Mouse (Mus musculus) skeletal muscle tissue, postnatal 0 days (tissue): Measurements from ENCODE around the gene C2cd4d. TPM values are rescaled to one million over a fixed set of nuclear protein-coding genes. Genes with fewer than 3 reads are reported as not detected.

ENCODE experiments used
- polyA plus RNA-seq: library from polyadenylated mRNA; unstranded; fragments of >200 nt; fragmentation: Nextera tagmentation; extraction: Ambion mirVana; gene quantifications from 2 replicates; pipeline ENCODE4 v1.2.1, GENCODE M21; 2015

Gene C2cd4d
- 1.7 and 1.8 TPM in 2 replicates for polyA plus RNA-seq

GRCm38 (mm10) chr3:94362138-94362537, at the start of gene C2cd4d:
C2cd4d (plus strand) TSS chr3:94362438.

GRCm38 (mm10) chr3:94341959-94342422, 20.2 kb upstream of the C2cd4d start, which contains the start of gene Them5:
Them5 (plus strand) TSS chr3:94342099.

GRCm38 (mm10) chr3:94372641-94373040, 10.4 kb downstream of the C2cd4d start, which contains the start of gene Rorc:
Rorc (plus strand) TSS chr3:94372794.

GRCm38 (mm10) chr3:94398217-94398616, 36.0 kb downstream of the C2cd4d start, which contains the start of gene Lingo4:
Lingo4 (plus strand) TSS chr3:94398517.

GRCm38 (mm10) chr3:94413031-94413679, 50.9 kb downstream of the C2cd4d start, which contains the start of gene Tdrkh:
Tdrkh (plus strand) TSS chr3:94413273.

Other genes with a start within 250 kb of the C2cd4d start
- gene Gm10696, start 184.2 kb upstream of the C2cd4d start, polyA plus RNA-seq, result not detected in 2 replicates
- gene Gm5286, start 165.7 kb upstream of the C2cd4d start, polyA plus RNA-seq, result not detected in 2 replicates
- gene Gm4778, start 98.4 kb upstream of the C2cd4d start, polyA plus RNA-seq, result not detected in 2 replicates
- gene Them4, start 52.3 kb upstream of the C2cd4d start, polyA plus RNA-seq, result 10.7 and 11.1 TPM in 2 replicates
- 10.5 TPM in 1 of 2 replicates, not detected in the other for gene Them5, start 20.3 kb upstream of the C2cd4d start, polyA plus RNA-seq
- 14.1 and 19.7 TPM in 2 replicates for gene Rorc, start 10.4 kb downstream of the C2cd4d start, polyA plus RNA-seq
- 0.35 and 0.40 TPM in 2 replicates for gene Lingo4, start 36.1 kb downstream of the C2cd4d start, polyA plus RNA-seq
- 13.7 and 15.0 TPM in 2 replicates for gene Tdrkh, start 50.8 kb downstream of the C2cd4d start, polyA plus RNA-seq
- 69.6 and 79.0 TPM in 2 replicates for gene Mrpl9, start 80.9 kb downstream of the C2cd4d start, polyA plus RNA-seq
- 0.35 and 0.37 TPM in 2 replicates for gene Oaz3, start 81.5 kb downstream of the C2cd4d start, polyA plus RNA-seq
- gene Celf3, start 115.9 kb downstream of the C2cd4d start, polyA plus RNA-seq, result 0.52 and 0.81 TPM in 2 replicates
- 10.3 and 11.1 TPM in 2 replicates for gene Riiad1, start 117.9 kb downstream of the C2cd4d start, polyA plus RNA-seq
- 16.3 and 17.7 TPM in 2 replicates for gene Snx27, start 220.3 kb downstream of the C2cd4d start, polyA plus RNA-seq